Mouse (Mus musculus) regulatory T cell (primary cell): Measurements from ENCODE around the gene Rara.

ENCODE experiments used
- in situ Hi-C: fragments of 300-600 bp; cut with MboI, MseI; formaldehyde crosslinking; loops from one replicate; pipeline ENCODE4 v1.15.1; 2025; ENCODE audit warnings: high pct_unique_total_duplicates

Rara gene

GRCm38 (mm10) chr11:98952111-98952510 lies 24.5 kb downstream of the Rara start:
- in situ Hi-C loops, result no loop called here

GRCm38 (mm10) chr11:98952736-98953135 lies 25.1 kb downstream of the Rara start:
- in situ Hi-C loops, result no loop called here

GRCm38 (mm10) chr11:98953361-98953760 lies 25.7 kb downstream of the Rara start:
- in situ Hi-C loops, result no loop called here

- in situ Hi-C loops, result no loop called here
Measured at GRCm38 (mm10) chr11:98953835-98954320, 26.3 kb downstream of the Rara start.

- in situ Hi-C loops, result no loop called here
Measured at GRCm38 (mm10) chr11:98954373-98954772, 26.8 kb downstream of the Rara start.

- in situ Hi-C loops, result no loop called here
Measured at GRCm38 (mm10) chr11:98954801-98955706, 27.4 kb downstream of the Rara start.

- in situ Hi-C loops, result no loop called here
Measured at GRCm38 (mm10) chr11:98955707-98956235, 28.2 kb downstream of the Rara start.

GRCm38 (mm10) chr11:98956340-98956739 lies 28.7 kb downstream of the Rara start:
- in situ Hi-C loops, result no loop called here

GRCm38 (mm10) chr11:98959437-98960312 lies 32.1 kb downstream of the Rara start:
- in situ Hi-C loops, result no loop called here

GRCm38 (mm10) chr11:98960313-98960906 lies 32.8 kb downstream of the Rara start:
- in situ Hi-C loops, result no loop called here

- in situ Hi-C loops, result no loop called here
Measured at GRCm38 (mm10) chr11:98961051-98961592, 33.5 kb downstream of the Rara start.

GRCm38 (mm10) chr11:98961766-98962165 lies 34.1 kb downstream of the Rara start:
- in situ Hi-C loops, result no loop called here

GRCm38 (mm10) chr11:98962421-98963095 lies 34.9 kb downstream of the Rara start:
- in situ Hi-C loops, result no loop called here

- in situ Hi-C loops, result no loop called here
Measured at GRCm38 (mm10) chr11:98963191-98964021, 35.8 kb downstream of the Rara start.

- in situ Hi-C loops, result no loop called here
Measured at GRCm38 (mm10) chr11:98964201-98964615, 36.6 kb downstream of the Rara start.

GRCm38 (mm10) chr11:98964616-98965415 lies 37.2 kb downstream of the Rara start:
- in situ Hi-C loops, result no loop called here

GRCm38 (mm10) chr11:98965416-98966077 lies 37.9 kb downstream of the Rara start:
- in situ Hi-C loops, result no loop called here

- in situ Hi-C loops, result no loop called here
Measured at GRCm38 (mm10) chr11:98966499-98967141, 39.0 kb downstream of the Rara start.
